Mouse (Mus musculus) midbrain, postnatal 0 days (tissue): ENCODE data around the gene Gxylt2. TPM values are rescaled to one million over a fixed set of nuclear protein-coding genes. Genes with fewer than 3 reads are reported as not detected.

Experiments
- ATAC-seq: fragments of 200-750 bp; cut with Nextera tagmentation; 2 replicates; pipeline ENCODE4 v1.8.0; 2017; ENCODE audit warnings: moderate number of reproducible peaks, mild to moderate bottlenecking, moderate TSS enrichment, moderate library complexity; ENCODE audit not compliant: low FRiP score
- DNase-seq: peaks from one replicate; pipeline ENCODE4 v3.0.0-alpha.2; 2015; ENCODE audit warnings: low spot score
- H3K27ac ChIP-seq: fragments of 300-500 bp; sonication (generic); 2 replicates; pipeline ENCODE4 v1.5.1; 2014; ENCODE audit warnings: low read depth, mild to moderate bottlenecking, low read length, mixed read lengths
- H3K27me3 ChIP-seq: fragments of 300-500 bp; sonication (generic); 2 replicates; pipeline ENCODE4 v1.6.1; 2014; ENCODE audit warnings: low read length, control low read depth, mixed read lengths; ENCODE audit not compliant: insufficient read depth
- H3K36me3 ChIP-seq: fragments of 300-500 bp; sonication (generic); 2 replicates; pipeline ENCODE4 v1.6.1; 2014; ENCODE audit warnings: low read length, control low read depth, mixed read lengths; ENCODE audit not compliant: insufficient read depth
- H3K4me1 ChIP-seq: fragments of 300-500 bp; sonication (generic); 2 replicates; pipeline ENCODE4 v1.6.1; 2014; ENCODE audit warnings: mild to moderate bottlenecking, control low read depth, antibody characterized with exemption, low read length, mixed read lengths; ENCODE audit not compliant: insufficient read depth
- H3K4me2 ChIP-seq: fragments of 300-500 bp; sonication (generic); 2 replicates; pipeline ENCODE4 v1.6.1; 2014; ENCODE audit warnings: low read depth, mild to moderate bottlenecking, low read length, mixed read lengths; ENCODE audit not compliant: poor library complexity, severe bottlenecking
- H3K4me3 ChIP-seq: fragments of 300-500 bp; sonication (generic); 2 replicates; pipeline ENCODE4 v1.5.1; 2014; ENCODE audit warnings: low read depth, mild to moderate bottlenecking, low read length, moderate library complexity
- H3K9ac ChIP-seq: fragments of 300-500 bp; sonication (generic); replicated peaks from 2 replicates; pipeline ENCODE4 v1.6.1; 2014; ENCODE audit warnings: mild to moderate bottlenecking, low read length, moderate library complexity, mixed read lengths; ENCODE audit not compliant: poor library complexity, severe bottlenecking
- H3K9me3 ChIP-seq: fragments of 300-500 bp; sonication (generic); 2 replicates; pipeline ENCODE4 v1.6.1; 2016; ENCODE audit warnings: low read length, control low read depth
- CTCF ChIP-seq: IDR thresholded peaks from 2 replicates; pipeline ENCODE4 v1.5.1; 2016; ENCODE audit warnings: antibody characterized with exemption, mild to moderate bottlenecking
- WGBS: fragments of 180-500 bp; shearing (Covaris S2); extraction: QIAGEN DNeasy Blood & Tissue Kit; methylation state at CpG from one replicate; pipeline ENCODE4 v1.1.7; 2014; 5-methylcytosine and 5-hydroxymethylcytosine counted together
- polyA plus RNA-seq: library from polyadenylated mRNA; unstranded; fragments of >200 nt; fragmentation: Nextera tagmentation; extraction: Ambion mirVana; gene quantifications from 2 replicates; pipeline ENCODE4 v1.2.1, GENCODE M21; 2015
- total RNA-seq: library from RNA; depleted of rRNA; stranded (reverse); fragments of >200 nt; gene quantifications from 2 replicates; pipeline ENCODE4 v1.2.3, GENCODE M21; 2014

The Gxylt2 gene
- total and polyA plus RNA-seq, 2 experiments from 2014 or later: 2.0 to 3.1 TPM

DNA sequence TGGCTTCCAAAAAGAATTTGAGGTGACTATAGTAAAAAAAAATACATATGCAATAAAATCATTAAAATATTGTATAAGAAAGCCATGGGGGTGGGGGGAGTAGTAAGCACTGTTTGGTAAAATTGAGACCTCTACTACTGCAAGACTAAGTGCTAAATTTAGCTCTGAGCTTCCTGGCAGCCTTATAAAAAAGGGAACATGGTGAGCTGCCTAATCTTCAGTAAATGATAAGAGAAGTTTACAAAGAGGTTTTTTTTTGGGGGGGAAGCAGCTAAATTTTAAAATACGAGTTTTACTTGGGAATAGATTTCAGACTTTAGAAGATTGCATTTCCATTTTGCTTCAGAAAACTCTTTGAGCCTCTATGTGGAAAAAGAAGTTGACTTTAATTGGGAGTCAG lies 3.7 kb downstream of the Gxylt2 start:
- Histone ChIP-seq H3K27ac (no peak overlapping the region), H3K36me3 (no peaks in the 10 kb centered on the region), H3K9me3 (no peaks in the 10 kb centered on the region), H3K27me3 (peaks cover 18% of the 10 kb centered on the region; the same call in 1 of the 2 replicates), H3K9ac (no peak overlapping the region), H3K4me2 (no peak overlapping the region), H3K4me1 (no peaks in the 10 kb centered on the region; the same call in 1 of the 2 replicates), H3K4me3 (no peak overlapping the region)
- 79% methylated on average over 1 of the region's 1 CpGs for WGBS
- no peak for TF ChIP-seq CTCF
- no peak for DNase-seq
- no peak for ATAC-seq

DNA sequence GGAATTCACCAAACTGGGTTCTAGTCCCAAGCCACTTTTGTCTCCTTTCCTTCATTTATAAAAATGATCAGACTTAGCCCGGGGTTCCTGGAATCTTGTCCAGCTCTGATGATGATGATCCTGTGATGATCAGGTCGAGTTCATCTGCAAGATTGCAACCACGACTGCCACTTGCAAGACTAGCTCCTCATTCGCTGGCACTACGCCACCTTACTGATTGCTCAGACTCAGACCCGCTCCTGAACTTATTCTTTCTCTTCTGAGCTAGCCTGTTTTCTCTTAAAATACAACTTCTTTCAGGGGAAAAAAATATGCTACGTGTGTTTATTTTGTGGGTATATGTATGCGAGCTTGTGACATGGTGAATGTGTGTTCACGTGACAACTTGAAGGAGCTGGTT lies 4.5 kb downstream of the Gxylt2 start:
- Histone ChIP-seq H3K4me2 (no peak overlapping the region), H3K9ac (no peak overlapping the region), H3K36me3 (no peaks in the 10 kb centered on the region), H3K27ac (no peak overlapping the region), H3K4me1 (no peaks in the 10 kb centered on the region; the same call in 1 of the 2 replicates), H3K9me3 (no peaks in the 10 kb centered on the region), H3K4me3 (no peak overlapping the region), H3K27me3 (peaks cover 13% of the 10 kb centered on the region; the same call in 1 of the 2 replicates)
- no peak for ATAC-seq
- no peak for TF ChIP-seq CTCF
- DNase-seq: no peak
- WGBS: 61% methylated on average over 9 of the region's 9 CpGs

DNA sequence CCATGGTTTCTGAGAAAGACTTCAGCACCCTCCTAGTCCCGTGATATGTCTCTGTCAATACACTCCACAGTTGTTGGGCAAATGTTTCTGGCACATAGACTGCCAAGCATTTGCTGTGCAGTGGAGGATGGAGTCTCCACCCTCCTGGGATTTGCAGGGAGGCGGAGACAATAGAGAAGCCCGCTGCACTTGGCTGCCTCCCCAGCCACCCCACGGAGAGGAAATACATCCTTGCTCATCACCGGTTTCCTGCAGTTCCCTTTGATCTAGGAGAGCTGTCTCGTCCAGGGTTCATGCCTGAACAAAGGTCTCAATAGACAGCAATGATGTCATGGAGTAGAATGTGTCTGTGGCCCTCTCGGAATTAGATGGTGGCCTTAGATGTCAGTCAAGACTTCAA lies 4.9 kb downstream of the Gxylt2 start:
- Histone ChIP-seq H3K9me3 (no peaks in the 10 kb centered on the region), H3K36me3 (no peaks in the 10 kb centered on the region), H3K4me3 (no peak overlapping the region), H3K27ac (no peak overlapping the region), H3K4me2 (no peak overlapping the region), H3K9ac (no peak overlapping the region), H3K27me3 (peaks cover 13% of the 10 kb centered on the region; the same call in 1 of the 2 replicates), H3K4me1 (no peaks in the 10 kb centered on the region; the same call in 1 of the 2 replicates)
- 8% methylated on average over 7 of the region's 7 CpGs for WGBS
- ATAC-seq (no peak), DNase-seq (peak; percentile 61)
- TF ChIP-seq CTCF: no peak

DNA sequence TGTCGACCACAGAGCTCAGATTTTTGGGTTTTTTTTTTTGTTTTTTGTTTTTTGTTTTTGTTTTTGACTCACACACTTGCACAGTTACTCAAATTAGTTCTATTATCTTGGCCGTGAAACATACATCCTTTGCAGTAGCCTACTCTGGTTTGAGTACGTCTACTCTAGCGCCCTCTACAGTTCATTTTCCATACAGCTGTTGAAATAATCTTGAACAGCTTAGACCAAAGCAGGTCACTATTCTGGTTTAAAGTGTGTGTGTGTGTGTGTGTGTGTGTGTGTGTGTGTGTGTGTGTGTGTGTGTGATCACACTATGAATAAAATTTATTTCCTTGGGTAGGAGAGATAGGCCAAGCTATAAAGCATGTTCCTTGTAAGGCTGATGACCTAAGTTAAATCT lies 5.6 kb downstream of the Gxylt2 start:
- Histone ChIP-seq H3K4me3 (no peak overlapping the region), H3K36me3 (no peaks in the 10 kb centered on the region), H3K9ac (no peak overlapping the region), H3K4me2 (no peak overlapping the region), H3K9me3 (no peaks in the 10 kb centered on the region), H3K27me3 (peaks cover 10% of the 10 kb centered on the region; the same call in 1 of the 2 replicates), H3K4me1 (no peaks in the 10 kb centered on the region), H3K27ac (no peak overlapping the region)
- 26% methylated on average over 4 of the region's 4 CpGs for WGBS
- peak; percentile 45 for TF ChIP-seq CTCF
- DNase-seq (peak; percentile 41), ATAC-seq (no peak)

DNA sequence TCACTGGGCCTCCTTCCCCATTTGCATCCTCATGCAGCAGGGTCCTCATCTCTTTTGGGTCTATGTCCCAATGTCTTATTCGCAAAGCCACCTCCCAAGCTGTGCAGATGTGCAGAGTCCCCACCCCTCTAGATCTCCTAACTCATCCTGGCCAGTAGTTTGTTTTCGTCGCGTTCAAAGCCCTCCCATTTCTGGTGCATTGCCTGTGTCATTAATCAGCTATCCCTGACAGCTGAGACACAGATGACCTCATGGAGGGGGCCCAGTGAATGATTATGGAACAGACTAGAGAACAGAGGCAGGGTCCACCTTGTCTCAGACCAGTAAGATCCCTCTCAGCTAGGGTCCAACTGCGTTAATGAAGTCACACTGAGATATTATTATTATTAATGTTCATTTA lies 6.3 kb downstream of the Gxylt2 start:
- no peak for ATAC-seq
- Histone ChIP-seq H3K4me2 (no peak overlapping the region), H3K36me3 (no peaks in the 10 kb centered on the region), H3K9ac (no peak overlapping the region), H3K9me3 (no peaks in the 10 kb centered on the region), H3K4me1 (no peaks in the 10 kb centered on the region), H3K27ac (no peak overlapping the region), H3K4me3 (no peak overlapping the region), H3K27me3 (peaks cover 4% of the 10 kb centered on the region; the same call in 1 of the 2 replicates)
- 96% methylated on average over 5 of the region's 5 CpGs for WGBS
- no peak for DNase-seq
- TF ChIP-seq CTCF: no peak

DNA sequence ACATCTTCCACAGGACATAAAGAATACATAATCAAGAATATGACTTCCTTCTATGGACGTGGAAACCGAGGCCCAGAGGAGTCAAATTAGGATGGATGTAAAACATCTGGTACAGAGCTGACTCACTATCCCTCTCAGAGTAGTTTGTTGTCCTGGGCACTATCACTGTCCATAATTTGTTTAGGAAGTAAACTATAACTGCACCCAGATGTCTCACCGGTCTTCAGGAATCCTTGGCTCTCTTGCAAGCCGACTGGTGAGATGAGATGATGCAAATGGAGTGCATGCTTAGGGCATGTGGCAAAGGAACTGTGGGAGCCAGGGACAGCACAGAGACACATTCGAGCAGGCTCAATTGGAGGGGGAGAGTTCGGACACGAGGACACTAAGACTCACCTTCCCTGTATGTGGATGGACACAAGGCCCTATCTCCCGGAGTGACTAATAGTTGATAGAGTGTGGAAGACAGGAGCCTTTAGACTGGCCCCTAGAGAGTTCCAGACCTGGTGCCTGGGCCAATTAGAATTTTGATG lies 10.8 kb downstream of the Gxylt2 start:
- Histone ChIP-seq H3K4me2 (no peak overlapping the region), H3K9ac (no peak overlapping the region), H3K4me1 (no peaks in the 10 kb centered on the region), H3K27me3 (no peaks in the 10 kb centered on the region), H3K27ac (no peak overlapping the region), H3K36me3 (no peaks in the 10 kb centered on the region), H3K4me3 (no peak overlapping the region), H3K9me3 (no peaks in the 10 kb centered on the region)
- no peak for TF ChIP-seq CTCF
- ATAC-seq: no peak
- DNase-seq: no peak
- WGBS: 87% methylated on average over 8 of the region's 8 CpGs
